Mouse (Mus musculus) cerebellum, adult 9-11 months (tissue): ENCODE data around the gene Dhrs4.

Experiments used
- DNase-seq: peaks from one replicate; pipeline ENCODE4 v3.0.0; 2022

Gene Dhrs4

DNA sequence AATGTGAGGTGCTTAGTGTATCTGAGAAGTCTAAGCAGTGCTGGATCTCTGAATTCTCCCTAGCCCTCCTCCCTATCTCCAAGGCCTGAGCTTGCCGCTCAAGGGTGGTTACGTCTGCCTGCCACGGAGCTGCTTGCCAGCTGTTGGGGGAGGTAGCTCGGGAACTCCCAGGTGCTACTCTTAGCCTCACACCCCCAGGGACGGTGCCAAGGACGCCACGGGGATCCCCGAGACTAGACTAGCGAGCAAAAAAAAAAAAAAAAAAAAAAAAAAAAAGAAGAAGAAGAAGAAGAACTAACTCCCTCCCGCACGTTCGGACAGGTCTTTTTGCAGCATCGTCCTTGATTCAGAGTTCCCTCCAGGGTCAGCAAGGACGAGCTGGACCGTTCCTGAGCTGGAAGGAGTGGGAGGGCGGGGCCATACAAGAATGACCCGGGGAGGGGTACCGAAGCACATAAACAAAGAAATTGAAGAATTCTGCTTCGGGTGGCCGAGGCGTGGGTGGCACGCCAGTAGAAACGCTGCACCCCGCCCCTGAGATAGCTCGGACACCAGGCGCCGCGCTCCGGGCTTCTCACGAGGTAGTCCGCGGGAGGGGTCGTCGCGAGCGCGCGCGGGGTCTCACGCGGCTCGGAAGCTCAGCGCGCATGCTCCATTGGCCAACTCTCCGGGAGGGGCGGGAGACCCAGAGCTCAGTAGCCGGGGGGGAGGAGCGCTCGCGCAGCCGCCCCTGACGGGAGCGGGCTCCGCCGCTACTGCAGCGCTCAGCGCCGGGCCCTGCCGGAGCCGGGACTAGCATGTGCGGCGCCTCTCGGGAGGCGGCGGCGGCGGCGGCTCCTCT is 12.0 kb downstream of the Dhrs4 start, which contains the start of gene Carmil3:
Gene Carmil3, plus strand, starts transcription at position 291 of the 841 bp plus-strand sequence.
- peak; percentile 91 for DNase-seq

DNA sequence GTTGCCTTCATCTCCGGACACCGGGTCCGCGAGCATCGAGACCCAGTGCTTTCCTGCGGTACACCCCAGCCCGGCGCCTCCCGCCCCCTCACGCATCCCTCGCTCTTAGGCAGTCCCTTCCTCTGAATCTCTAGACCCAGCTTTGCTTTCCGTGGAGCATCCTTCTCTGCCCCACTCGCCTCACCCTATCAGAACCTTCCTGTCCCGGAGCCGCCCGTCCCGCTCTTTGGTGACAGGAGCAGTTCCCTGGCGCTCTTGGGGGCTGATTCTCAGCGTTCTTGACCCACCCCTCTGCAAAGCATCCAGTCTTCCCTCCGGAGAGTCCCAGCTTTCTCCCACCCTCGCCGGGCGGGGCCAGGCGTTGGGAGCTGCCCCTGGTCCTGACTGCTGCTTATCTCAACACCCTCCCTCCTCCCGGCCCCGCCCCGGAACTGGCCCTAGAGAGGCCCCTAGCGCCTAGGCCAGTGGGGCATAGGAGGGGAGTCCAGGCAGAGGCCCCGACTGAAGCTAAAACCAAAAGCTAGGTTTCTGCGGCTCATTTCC is 12.8 kb downstream of the Dhrs4 start:
- peak; percentile 83 for DNase-seq

DNA sequence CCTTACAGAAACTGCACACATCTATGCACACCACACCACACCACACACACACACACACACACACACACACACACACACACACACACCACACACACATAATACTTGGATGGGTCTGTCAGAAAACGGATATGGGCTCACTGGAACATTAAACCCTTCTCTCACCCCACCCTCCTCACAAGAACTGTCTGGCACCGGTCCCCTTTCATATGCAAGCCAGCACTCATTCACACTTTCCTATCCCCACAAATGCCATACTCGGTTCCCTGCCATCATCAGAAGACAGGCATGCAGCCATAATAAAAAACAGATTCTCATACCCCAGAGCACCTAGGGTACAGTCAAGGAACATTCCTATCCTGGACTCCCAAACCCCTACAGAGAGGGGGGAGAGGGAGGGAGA is 13.5 kb downstream of the Dhrs4 start:
- DNase-seq, result peak; percentile 48

DNA sequence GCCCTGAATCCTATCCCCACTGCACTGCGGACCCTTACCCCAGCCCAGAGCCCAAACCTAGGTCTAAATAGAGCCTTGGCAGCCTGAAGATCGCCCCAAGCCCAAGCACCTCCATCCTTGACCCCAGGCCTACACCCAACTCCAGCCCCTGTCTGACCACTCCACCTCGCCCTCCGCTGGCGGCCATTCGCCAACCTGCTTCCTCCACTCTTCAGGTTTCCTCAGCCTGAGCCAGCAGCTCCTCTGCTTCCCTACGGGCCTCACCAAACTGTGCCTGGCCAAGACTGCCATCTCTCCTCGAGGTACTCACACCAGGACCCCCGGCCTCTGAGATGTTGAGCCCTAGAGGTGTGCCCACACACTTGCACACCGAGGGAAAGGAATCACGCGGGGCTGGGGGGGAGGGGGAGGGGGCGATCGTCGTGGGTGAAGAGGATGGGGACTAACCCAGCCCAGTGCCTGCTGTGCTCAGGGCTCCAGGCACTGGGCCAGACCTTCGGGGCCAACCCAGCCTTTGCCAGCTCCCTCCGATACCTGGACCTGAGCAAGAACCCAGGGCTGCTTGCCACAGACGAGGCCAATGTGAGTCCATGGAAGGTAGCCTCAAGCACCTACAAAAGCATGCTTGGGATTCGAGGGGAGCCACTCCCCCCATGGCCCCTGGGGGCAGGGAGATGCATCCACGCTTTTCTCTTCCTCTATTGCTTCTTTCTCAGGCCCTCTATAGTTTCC is 17.1 kb downstream of the Dhrs4 start:
- peak; percentile 70 for DNase-seq

DNA sequence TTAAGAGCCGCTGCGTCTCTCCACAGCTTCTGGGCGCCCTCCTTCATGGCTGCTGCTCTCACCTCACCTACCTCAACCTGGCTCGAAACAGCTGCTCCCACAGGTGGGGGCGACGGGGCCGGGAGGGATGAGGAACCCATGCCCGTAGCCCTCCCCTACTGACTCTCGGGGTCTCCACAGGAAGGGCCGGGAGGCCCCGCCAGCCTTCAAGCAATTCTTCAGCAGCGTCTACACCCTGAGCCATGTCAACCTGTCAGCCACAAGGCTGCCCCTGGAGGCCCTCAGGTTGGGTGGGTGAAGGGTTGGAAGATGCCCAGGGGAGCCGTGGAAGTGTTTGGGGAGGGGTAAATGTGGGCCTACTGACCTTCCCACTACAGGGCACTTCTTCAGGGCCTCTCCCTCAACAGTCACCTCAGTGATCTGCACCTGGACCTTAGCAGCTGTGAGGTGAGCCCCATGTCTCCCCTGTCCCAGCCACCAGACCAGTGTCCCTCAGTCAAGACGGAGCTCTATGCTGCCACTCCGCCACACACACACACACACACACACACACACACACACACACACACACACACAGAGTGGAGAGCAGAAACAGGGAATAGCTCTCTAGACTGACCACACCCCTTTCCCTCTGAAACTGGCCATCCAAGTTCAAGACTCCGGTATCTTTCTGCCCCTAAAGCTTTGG is 18.3 kb downstream of the Dhrs4 start:
- DNase-seq, result peak; percentile 52

DNA sequence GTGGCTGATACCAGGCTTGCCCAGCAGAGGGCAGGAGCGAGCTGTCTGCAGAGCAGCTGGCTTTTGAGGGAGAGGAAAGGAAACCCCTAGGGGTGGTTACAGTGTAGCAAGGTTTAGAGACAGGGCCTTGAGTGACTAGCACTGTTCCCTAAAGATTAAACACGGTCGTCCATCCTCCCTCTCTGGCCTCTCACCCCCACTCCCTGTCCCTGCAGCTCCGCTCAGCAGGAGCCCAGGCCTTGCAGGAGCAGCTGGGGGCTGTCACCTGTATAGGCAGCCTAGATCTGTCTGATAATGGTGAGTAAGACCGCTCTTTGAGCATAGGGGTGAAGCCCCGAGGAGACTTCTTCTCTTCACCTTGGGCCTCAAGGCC is 18.9 kb downstream of the Dhrs4 start:
- peak; percentile 82 for DNase-seq

DNA sequence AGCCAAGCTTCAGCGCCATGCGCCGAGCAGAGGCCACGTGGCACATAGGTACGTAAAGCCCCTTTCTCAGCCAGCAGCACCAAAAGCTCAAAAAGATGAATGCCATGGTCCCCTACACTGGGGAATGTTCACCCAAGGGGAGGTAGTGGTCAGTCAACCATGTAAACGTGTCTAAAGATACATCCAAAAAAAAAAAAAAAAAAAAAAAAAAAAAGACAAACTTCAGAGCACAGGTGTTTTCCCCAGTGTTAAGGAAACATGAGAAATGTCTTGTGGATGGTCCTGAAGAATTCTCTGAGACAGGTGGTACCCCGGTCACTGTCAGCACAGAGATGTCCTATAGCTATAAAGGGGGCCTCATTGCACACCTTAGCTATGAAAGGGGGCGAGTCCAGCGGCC is 27.1 kb downstream of the Dhrs4 start:
- DNase-seq, result no peak

DNA sequence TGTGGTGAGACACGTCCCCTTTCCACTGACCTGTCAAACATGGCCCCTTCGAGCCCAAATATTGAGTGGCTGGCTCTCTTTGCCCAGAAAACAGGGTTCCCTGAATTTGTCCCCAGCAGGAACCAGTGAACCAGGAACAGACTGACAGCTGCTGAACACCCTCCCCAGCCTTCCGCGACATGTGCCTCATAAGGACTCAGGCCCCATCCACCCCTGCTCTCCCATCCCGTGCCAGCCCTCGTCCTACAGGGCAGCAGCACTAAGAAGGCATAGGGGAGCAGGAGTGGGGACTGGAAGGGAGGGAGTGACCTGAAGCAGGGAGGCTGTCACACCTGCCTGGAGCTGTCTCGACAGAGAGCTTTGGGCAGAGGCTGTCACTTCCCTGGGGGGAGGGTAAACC is 29.2 kb downstream of the Dhrs4 start:
- no peak for DNase-seq

DNA sequence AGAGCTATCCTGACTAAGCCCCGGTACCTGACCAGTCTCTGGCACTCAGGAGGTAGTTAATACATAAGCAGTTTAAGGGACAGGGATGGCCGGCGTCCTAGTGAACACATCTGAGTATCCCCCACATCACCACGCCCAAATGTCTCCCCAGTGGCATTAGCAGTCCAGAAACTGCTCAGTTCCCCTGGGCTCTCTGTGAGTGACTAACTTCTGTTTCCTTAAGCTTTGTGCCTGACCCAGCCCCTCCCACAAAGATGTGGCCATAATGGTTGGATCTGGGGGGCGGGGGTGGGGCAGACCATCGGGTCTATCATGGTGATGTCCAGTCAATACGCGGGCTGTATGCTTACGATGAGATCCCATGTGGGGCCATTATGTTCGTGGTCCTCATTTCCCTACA is 31.0 kb downstream of the Dhrs4 start:
- no peak for DNase-seq

DNA sequence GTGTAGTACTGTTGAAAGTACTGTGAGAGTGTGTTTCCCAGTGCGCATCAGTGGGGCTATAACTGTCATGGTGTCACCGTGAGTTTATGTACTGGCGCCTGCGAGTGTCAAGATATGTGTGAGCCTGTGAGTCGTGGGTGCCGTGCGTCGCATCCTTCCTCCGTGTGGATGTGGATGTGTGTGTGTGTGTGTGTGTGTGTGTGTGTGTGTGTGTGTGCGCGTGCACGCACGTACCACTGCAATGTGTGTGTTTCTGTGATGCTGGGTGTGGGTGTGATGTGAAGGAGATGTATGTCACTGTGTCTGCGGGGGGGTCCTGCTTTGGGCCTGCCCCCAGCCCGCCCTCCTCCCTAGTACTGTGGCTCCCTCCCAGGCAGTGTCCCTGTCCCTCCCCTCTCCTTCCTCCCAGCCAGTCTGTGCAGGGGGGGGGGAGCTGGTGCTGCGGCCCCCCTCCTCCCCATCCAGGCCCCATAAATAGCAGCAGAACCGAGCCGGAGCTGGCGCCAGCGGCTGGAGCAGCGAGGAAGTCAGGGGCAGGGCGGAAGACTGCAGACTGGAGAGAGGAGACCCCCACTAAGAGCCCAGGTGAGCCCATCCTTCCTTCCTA is 31.7 kb downstream of the Dhrs4 start, which contains the start of gene Cpne6:
Gene Cpne6, plus strand, starts transcription at position 321 of the 607 bp plus-strand sequence.
- DNase-seq, result no peak

DNA sequence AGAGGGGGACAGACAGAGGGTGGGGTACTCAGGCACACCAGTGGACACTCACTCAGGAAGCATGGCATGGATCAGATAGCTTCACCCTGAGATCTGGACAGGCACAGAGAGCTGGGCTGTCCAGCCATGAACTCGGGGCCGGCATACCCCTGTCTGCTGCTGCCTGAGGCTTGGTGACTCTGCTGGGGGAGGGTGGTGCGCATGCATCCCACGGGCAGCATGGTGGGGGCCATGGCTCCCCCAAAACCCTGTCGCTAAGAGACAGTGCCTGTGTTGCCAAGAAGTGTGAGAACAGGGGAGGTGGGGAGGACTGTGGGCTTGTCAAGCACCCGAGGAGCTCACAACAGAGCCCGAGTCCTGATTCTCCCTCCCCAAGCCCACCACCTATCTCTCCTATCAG is 32.5 kb downstream of the Dhrs4 start:
- no peak for DNase-seq

DNA sequence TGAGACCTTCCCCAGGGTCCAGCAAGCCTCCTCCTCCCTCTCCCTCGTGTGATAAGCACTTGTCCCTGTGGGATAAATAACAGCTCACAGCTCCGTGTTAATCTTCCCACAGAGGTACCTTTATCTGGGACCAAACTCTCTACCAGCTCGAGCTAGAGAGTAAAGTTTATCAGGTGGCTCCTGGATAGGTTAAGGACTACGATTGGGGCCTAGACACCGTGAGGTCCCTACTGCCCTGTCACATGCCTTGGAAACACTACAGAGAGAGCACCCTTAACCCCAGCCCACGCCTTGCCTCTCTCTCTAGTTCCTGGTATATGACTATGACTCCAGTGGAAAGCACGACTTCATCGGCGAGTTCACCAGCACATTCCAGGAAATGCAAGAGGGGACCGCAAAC is 35.4 kb downstream of the Dhrs4 start:
- DNase-seq, result no peak

DNA sequence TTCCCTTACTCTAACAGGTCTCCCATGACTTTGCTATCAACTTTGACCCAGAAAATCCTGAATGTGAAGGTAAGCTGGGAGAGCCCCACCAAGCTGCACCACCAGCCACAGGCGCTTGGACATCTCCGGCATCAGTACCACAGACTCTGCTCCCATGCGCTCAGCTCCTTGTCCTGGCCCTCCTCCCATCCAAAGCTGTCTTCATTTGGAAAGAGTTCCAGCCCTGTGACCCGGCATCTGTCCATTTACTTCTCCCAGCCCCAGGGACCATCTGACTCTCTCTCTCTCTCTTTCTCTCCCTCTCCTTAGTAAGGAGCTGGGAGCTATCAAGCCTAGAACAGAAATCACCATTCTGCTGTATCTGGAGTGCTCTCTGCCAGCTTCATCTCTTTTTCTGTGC is 37.3 kb downstream of the Dhrs4 start:
- no peak for DNase-seq

DNA sequence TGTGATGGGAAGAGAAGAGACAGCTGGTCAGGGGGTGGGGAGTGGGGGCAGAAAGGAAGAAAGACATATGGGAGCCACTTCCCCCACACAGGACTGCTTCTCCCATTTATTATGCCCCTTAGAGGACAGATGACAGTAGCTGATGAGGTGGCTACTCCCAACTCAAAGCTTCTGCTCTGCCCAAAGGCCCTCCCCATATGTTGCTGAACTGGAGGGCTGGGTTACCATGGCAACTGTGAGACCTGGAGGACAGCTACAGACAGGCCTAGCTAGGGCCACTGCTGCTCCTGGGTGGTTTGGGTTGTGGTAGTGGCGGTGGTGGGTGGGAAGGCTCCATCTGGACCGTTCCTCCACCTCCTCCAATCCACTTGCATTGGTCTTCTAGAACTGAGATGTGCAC is 40.3 kb downstream of the Dhrs4 start:
- no peak for DNase-seq

DNA sequence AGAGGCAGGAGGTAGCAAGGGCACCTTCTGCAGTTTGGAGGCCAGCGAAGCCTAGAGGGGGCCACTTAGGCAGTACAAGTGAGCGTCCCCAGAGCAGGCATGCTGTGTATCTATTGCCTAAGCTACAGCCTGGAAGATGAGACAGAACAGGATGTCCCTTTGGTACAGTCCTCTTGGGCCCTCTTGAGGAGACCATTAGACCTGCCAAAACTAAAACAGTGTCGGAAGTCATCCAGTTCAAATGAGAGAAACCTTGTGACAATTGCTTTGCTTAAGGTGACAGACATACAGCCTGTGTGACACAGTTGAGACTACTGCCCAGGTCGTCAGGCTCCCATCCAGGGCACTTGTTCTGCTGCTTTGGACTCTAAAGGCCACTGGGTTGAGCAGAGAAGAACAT is 41.0 kb downstream of the Dhrs4 start:
- no peak for DNase-seq

DNA sequence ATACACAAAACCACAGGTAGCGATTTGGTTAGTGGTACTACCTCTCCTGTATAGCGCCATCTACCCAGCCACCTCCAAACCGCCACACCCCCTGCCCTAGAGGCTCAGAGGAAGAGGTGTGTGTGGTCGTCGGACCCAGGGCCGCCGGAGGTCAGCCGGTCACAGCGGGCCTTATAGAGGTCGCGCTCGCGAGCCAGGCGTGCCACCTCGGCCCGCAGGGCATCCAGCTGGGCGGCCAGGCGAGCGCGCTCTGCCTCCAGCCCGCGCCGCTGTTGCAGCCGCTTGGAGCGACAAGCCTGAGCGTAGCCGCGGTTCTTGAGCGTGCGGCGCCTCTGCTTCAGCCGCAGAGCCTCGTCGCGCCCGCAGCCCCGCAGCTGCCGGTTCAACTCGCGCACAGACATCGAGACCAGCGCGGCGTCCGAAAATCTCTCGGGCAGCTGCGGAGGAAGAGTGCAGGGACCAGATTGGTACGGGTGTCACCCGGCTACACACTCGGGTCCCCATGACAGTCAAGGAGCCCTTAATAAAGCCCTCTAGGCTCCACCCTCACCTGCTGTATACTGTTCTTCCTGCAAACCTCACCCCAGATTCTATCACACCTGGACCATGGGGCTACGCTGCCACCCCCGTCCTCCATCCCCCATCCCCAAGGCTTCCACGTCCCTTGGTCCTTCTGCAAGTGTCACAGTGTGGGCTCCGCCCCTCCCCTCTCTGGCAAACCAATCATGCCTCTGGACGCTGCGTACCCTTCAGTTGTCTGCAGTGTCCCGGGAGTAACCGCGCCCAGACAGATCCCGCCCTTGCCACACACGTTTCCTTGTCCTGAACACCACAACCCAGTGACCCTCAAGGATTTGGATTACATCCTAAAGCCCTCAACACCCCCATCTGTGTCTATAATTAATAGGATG is 42.1 kb downstream of the Dhrs4 start:
- DNase-seq, result peak; percentile 76

DNA sequence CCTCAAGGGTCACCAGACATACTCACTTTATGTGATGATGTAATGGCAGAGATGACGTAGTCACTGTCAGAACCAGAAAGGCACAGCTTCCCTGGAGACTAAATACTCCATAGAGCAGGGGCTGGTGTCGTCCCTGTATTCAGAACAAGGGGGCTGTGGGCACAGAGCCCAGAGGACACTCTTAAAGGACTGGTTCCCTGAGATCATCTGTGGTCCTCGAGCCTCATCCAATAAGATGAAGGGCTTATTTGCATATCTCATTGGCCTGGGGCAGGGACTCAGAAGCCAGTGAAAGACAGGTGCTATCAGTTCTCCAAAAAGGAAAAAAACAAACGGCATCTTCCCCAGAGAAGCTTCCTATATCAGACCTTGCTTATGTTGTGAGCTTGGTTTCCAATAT is 45.5 kb downstream of the Dhrs4 start:
- DNase-seq, result no peak

DNA sequence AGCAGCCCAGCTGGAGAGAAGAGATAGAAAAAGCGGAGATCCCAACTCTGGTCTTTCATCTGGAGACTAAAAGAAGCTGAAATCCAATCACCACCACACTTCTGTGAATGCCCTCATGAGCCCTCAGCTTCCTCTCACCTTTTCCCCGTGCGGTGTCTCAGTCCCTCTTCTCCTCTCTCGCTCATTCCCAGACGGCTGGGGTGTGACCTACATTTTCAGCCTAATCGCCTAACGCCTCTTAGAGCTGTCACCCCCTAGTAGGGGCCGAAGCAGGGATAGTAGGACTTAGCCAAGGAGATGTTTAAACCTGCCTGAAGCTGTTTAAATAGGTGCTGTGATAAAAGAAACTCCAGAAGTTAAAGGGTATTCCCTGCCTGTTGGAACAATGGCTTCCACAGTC is 46.2 kb downstream of the Dhrs4 start, which contains the start of gene Nrl:
Gene Nrl, minus strand, starts transcription at position 197 of the 400 bp plus-strand sequence.
- DNase-seq, result no peak

DNA sequence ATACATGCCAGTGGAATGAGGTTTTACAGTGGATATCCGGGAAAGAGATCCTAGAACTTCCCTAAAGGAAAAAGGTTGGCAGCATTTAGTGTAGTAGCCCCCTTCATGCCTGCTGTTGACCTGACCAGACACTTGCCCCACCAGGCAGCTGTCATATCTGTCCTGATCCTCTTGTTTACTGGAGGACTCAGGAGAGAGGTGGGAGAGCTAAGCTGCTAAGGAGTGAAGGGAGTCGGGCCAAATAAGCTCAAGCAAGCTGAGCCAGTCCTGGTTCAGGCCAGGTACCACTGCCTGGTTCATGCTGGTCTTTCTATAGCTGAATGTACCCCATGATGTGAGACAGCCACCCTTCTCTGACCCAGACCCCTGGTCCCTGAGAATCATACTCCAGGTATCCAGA is 48.1 kb downstream of the Dhrs4 start:
- DNase-seq, result no peak

DNA sequence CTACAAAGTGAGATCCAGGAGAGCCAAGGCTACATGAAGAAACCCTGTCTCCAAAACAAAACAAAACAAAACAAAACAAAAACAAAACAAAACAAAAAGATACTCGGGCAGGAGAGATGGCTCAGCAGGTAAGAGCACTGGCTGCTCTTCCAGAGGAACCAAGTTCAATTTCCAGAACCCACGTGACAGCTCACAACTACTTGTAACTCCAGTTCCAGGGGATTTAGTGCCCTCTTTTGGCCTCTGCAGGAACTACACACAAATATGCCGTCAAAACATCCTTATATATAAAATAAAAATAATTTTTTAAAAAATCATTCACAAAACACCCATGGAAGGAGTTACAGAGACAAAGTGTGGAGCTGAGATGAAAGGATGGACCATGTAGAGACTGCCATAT is 49.4 kb downstream of the Dhrs4 start:
- no peak for DNase-seq

DNA sequence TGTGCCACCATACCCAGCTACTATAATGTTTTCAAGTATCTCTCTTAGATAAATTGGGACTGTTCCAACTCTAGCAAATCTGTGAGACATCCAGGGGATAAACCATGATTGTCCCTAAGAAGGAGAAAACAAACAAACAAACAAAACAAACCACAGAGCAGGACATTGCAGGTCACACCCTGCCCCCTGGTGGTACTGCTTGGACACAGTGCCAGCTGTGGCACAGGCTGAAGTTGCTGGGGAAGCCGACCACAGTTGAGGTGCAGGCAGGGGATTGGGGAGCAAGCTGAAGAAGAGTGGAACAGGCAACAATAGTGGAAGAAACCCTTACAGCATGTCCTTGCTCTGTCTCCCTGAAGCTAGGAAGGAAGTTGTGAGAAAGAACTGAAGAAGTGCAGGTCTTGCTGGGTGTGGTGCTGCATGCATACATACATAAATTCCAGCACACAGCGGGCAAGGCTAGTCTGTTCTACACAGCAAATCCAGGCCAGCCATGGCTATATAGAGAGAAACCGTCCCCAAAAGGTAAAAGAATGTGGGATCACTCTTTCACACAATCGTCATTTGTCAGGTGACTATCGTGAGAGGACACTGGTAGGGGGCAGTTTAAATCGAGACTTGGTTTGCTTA is 57.7 kb downstream of the Dhrs4 start:
- DNase-seq, result no peak
